Mouse (Mus musculus) embryo, embryonic 10 days (tissue): ENCODE data around the gene Fry.

ENCODE experiments used
- DNase-seq: peaks from one replicate; pipeline ENCODE4 v3.0.0-alpha.2; 2015; ENCODE audit warnings: low spot score

The Fry gene

DNA sequence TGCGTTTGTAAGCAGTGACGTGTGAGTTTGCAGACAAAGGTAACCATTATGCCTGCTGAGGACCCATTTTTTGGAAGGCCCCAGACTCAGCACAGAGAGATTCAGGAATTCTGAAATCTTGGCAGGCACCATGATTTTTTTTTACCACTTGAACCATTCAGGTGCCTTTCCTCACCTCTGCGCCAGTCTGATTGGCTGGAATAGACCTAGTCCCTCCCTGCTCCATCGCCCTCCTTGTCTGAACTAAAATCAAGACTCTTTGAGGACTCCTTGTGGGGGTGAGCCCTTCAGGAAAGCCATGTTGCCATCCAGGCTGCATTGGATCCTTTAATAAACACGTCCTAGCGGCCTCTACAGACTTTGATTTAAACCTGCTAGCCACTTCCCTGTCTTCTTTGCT is 103.4 kb downstream of the Fry start:
- no peak for DNase-seq

DNA sequence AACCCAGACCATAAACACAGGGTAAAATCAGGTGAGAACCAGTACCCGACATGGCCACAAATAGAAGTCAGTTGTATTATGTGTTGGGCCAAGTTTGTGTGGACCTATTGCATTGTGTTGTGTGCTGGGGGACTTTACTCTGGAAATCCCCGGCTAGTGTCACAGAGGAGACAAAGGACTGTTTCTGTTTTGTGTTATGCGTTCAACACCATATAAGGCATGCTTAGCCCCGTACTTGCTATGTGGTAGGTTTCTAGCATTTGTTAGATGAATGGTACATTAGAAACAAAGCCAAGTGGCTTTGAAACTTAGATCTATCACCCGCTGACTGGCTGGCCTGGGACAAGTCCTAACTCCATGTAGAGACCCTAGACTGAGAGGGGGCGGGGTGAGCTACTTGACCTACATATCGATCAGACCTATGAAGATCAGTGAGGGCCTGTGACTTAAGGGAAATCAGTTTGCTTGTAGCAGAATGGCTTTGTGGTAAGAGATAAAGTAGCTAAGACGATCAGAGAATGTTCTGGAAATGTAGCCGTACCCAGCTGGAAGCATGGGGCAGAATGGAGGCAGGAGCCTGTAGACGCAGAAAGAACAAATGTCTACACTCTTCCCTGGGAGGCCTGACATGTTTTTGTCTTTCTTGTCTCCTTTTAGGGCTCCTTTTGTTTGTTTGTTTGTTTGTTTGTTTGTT is 105.2 kb downstream of the Fry start:
- no peak for DNase-seq

DNA sequence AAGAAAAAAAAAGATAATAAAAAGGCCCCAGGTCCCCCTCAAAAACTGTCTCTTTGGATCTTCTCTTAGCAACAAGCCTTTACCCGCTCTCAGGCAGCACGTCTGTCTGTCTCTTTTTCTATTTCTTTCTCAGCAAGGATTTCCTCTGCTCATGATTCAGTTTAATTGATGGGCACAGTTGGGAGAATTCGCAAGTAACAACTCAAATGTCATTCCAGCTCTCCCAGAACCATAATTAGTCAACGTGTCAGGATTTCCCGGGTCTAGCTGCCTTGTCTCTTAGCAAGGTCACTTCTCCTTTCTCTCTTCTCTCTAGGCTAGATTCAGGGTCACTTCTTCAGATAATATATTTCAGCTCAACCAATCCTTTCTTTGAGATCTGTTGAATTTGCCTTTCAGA is 110.6 kb downstream of the Fry start:
- no peak for DNase-seq

DNA sequence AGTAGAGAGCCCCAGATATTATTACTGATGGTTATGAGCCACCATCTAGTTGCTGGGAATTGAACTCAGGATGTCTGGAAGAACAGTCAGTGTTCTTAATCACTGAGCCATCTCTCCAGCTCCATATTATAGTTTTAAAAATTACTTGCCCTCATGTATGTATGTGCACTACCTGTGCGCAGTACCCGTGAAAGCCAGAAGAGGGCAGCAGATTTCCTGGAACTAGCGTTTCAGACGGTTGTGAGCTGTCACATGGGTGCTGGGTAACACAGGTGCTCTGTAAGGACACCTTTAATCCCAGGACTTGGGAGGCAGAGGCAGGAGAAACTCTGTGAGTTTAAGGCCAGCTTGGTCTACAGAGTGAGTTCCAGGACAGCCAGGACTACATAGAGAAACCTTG is 111.3 kb downstream of the Fry start:
- DNase-seq: no peak

DNA sequence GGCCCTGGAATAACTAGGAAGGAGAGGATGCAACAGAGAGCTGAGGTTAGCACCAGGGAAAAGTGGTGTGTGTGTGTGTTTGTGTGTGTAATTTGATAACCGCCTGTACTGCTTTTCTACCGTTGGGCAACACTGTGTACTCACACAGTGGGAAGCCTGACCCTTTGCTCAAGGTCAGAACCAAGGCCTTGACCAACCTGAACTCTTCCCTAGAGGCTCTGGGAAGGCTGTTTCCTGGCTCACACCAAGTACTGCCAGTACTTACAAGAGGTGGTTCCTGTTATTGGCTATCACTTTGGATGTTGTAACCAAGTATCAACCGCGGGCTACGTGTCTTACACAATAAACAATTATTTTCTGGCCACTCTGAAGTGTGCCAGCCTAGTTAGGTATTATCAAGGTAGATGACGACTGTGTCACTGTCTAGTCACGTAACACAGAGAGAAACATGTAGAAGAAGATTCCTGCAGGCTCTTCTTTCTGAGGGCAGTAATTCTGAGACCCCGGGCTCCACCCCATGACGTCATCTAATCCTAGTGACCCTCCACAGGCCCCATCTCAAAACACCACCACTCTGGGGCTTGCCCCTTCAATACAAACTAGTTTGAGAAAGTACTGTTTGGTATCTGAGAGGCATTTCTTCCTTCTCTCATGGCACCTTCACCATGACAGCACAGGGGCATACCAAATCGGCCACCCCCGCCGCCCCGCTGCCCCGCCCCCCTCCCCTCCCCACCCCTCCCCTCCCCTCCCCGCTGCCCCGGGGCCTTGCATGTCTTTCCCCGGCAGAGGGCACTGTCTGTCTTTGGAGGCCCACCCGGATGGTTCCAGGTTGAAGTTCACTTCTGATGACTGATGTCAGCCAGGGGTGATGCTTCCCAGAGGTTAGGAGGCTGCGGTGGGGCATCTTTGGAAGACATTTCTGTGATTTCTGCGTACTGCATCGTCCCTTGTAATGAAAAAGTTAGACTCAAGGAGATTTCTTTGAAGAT is 114.0 kb downstream of the Fry start:
- peak; percentile 66 for DNase-seq

DNA sequence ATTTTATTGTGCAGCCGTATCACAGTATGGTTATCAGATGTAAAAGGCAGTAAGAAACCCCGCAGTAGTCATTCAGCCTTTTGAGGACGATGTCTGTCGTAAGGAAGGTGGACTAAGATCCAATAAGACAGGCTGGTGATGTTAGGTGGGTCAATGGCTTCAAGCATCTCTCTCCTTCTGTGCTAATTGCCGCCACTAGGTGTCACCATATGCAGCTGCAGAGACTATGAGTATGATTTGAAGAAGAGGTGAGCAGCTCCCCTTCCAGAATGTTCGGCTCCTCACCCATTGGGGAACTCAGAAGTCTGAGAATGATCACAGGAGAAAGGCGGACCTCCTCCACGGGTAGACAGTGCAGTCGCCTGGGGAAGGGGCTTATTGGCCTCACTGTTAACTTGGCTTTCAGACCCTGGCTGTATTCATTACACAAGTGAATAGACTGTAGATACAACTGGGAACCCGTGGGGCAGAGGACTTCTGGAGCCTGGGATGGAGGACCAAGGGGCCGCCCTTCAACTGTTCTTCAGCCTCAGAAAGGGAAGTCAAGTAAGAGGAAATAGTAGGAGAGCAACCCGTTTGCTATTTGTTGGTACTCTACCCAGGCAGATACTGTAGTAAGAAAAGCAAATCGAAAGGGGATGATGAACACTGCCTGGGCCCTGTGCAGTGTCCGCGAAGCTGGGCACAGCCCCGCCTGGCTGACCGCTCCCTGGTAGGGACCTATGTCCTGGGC is 114.9 kb downstream of the Fry start:
- peak; percentile 81 for DNase-seq

DNA sequence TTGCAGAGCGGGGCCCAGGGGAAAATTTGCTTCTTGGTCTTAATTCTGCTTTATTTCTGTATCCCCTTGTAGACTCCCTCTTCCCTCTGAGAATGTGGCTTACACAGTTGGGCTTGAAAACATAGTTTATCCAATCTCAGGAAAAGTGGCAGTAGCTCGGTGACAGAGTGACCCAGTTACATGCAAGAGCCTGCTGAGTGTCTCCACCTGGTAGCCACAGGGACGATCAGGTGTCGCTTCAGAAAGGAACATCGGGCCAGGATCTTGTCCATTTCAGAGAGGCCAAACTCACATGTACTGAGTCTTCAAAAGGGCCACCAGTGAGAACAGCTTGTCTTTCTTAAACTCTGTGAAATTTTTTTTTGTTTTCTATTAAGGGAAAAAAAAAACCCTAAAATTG is 117.5 kb downstream of the Fry start:
- no peak for DNase-seq

DNA sequence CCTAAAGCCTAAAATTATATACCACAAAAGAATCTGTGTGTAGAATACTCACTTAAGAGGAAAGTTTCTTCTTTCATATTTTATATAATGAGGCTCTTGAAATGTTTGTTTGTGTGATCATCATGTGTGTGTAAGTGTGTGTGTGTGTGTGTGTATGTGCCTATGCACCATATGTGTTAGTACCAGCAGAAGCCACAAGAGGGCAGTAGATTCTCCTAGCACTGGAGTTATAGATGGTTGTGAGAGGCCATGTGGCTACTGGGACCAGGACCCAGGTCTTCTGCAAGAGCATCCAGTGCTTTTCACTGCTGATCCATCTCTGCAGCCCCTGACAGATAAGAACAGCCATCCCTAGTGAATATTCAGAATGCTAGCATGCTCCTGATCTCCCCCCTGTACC is 118.2 kb downstream of the Fry start:
- no peak for DNase-seq

DNA sequence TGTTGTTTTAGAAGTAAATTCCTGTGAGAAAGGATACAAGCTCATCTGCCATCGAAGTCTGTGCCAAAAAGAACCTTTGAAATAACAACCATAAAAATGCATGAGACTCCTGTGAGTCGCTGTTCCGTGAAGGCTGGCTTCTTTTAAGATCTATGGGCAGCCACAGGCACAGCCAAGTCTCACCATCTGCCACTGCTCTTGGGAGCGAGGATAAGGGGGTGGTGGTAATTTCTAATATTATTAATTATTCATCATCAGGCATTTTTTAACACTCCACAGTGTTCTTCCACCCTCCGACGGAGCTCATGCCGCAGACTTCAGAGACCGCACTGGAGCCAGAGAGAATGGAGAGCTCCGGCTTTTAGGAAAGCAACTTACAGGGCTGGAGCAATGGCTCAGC is 123.2 kb downstream of the Fry start:
- no peak for DNase-seq

DNA sequence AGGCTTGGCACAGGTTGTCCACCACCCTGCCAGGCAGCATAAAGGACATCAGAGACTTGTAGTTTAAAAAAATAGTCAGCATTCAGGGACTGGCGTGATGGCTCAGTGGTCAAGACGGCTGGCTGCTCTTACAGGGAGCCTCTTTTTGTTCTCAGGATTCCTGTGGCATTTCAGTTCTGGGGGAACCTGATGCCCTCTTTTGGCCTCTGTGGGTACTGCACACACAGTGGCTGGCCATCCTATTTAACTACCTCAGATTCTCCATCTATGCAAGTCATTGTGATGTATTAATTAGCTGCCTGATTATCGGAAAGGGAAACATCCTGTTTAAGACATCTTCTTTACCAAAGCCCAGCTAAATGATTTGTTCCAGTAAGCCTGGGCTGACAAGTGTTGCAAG is 128.3 kb downstream of the Fry start:
- no peak for DNase-seq

DNA sequence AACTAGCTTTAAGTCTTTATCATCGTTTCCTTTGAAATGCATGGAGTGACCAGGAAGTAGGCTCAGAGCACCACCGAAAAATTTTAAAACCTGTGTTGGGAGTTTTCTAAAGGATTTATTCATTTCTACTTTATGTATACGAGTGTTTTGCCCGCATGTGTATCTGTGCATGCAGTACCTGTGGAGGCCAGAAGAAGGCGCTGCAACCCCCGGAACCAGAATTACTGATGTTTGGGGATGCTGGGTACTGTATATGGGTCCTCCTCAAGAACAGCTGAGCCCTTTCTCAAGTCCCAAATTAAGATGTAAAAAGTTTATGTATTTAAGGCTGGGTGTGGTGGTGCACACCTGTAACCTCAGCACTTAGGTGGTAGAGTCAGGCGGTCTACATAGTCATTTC is 139.3 kb downstream of the Fry start:
- DNase-seq: no peak

DNA sequence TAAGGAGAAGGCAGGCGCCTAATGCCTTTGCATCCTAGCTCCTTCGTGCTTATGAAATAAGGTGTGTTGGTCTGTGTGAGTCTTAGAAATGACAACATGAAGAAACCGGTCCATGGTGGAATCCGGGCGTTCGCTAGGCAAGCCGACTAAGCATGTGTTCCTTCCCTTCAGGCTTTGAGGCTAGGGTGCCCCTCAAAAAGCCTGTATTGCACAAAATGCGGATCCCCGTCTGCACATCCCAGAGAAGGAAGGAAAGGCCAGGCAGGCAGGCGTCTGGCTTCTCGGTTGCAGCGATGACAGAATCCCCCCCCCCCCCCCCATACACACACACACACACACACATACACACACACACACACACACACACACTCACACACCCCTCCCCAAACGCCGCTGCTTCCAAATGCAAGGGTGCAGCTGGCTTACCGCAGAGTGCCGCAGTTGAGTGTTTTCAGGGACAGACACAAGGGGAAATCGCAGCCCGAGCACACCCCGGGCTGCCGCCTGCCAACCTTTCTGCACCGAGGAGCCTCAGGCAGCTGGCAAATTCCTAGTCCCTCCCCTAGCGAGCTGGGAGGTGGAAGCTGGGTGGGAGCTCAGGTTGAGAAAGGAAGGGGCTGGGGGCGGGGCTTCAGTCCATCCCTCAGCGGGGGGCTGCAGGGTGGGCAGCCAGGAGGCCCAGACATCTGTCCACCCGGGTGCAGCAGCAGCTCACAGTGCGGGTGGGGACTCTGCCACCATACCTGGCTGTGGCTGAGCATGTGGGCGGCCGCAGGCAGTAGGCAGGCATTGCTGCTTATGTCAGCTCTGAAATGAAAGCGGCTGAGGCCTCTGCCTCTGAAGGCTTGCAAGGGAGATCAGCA is 141.0 kb downstream of the Fry start:
- peak; percentile 58 for DNase-seq

DNA sequence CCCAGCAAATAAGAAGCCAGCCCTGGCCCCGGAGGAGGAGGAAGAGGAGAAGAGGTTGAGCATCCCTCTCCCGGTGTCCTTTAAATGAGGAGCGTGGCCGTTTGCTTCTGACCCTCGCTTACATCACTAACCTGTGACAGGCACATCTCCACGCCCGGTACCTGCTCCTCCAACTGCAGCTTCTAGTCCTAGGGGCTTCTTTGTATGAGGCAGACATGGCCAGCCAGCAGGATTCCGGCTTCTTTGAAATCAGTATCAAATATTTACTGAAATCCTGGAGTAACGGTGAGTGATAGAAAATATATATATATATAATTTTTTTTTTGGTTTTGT is 141.6 kb downstream of the Fry start:
- no peak for DNase-seq

DNA sequence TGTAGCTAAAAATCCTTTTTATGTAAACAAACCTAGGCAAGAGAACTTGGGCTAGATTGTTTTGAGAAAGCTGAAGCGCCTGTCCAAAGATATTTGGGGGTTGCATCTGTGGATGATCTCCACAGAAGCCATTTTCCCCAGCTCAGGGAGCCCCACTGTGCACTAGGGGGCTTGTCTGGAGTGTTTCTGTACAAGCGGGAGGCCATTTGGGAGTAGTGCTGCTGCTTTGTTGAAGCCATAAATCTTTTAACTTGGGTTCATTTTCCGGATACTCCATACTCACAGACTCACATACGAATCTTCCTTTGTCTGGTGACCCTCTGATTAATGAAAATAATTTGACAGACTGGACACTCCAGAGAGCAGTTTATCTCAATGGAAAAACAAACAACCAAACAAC is 142.9 kb downstream of the Fry start:
- DNase-seq: no peak

DNA sequence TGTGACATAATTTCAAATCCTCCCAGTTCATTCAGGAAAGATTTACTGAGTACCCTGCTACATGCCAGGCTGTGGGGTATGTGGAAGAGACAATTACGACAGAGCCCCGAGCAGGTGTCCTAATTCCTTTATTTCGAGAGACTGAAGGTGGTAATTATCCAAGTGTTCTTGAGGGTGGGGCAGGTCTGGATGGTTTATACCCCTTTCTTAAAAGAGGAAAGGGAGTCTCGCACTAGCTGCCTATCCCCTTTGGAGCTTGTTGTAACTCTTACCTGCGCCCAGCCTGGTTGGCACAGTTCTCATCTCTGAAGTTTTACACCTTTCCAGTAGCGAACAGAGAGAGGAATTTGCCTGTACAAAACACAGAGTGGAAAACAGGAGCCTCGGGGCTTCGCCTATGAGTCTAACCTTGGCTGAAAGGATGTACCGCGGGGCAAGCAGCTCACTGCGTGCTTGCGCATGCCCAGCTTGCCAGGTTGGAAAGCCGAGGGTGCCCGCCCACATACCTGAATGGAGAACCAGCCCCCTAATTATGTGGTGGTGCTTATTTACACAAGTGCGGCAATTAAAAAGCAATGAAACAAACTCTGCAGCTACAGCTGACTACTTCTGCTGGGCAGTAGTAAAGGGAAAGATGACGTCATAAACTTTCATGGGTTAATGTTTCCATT is 143.7 kb downstream of the Fry start:
- DNase-seq: no peak

DNA sequence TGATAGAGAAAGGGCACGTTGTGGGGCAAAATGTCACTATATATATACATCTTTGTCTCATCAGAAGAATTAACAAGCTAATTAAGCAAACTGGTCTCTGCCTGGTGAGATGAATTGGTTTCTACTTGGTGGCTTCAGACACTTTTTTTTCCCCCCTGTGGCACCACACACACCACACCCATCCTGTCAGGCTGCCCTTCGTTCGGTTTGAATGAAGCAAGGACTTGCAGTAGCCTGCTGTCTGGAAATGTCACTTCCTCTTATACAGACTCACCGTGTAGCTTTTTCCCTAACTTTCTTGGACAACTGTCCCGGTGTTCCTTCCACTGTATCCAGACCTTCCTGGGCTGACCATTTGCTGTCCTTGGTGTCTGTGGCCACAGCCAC is 144.3 kb downstream of the Fry start:
- no peak for DNase-seq

DNA sequence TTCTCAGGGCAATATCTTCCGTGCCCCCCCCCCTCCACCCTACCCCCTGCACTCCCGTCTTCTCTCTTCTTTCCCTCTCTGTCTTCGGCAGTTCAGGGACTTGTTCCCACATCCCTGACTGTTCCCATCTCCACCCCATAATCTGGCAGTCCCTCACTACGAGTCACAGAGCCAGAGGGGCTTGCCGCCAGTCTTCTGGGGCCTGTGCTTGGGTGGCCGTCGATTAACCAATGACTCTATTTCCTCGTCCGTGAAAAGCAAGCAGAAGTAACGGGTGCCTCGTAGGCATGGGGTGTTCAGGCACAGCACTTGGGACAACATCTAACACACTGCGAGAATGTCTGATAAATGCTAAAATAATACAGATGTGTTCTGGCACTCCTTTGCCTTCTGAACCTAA is 144.7 kb downstream of the Fry start:
- no peak for DNase-seq

DNA sequence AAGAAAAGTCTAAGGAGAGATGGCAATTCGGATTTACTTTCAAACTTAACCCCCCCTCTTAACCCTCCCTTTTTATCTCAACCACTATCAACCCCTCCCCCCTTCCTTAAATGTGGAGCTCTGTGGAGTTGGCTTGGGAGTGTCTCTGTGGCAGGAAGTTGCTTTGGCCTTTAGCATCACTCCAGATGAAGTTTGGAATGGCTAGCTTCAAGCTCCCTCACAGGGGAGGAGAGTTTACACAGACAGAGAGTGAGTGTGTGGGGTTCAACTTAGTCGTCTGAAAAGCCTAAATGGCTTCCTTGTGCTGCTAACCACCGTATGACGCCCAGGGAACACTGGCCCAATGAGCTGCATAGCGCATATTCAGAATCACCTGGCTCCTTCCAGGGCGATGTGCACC is 145.2 kb downstream of the Fry start:
- no peak for DNase-seq

DNA sequence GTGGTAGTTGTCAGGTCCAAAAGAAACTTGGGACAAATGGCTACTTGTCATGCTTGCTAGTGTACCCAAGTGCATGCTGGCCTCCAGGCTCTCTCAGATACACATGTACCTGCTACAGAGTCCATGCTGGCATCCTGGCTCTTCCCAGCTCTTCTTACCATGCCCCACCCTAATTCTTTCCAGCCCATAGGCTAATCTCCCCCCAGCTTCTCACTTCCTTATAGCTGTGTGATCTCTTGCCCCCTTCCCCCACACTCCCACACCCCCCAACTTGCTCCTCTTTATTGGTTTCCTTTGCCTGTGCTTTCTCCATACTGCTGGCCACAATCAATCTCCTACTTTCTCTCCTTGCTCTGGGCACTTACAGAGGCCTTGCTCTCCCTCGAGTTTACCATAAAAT is 146.6 kb downstream of the Fry start:
- DNase-seq: no peak

DNA sequence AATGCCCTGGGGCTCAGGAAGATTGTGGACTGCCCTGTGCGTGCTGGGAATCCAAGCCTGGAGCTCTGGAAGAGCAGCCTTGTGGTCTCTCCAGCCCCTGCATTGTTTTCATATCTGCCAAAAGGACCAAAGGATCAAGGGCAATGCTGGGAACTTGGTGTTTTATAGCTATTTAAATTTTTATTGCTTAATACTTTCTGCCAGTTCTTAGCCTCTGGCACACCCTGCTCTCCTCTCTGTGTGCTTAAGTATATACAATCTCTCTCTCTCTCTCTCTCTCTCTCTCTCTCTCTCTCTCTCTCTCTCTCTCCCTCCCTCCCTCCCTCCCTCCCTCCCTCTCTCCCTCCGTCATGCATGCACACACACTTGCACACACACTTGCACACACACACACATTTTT is 147.5 kb downstream of the Fry start:
- no peak for DNase-seq

DNA sequence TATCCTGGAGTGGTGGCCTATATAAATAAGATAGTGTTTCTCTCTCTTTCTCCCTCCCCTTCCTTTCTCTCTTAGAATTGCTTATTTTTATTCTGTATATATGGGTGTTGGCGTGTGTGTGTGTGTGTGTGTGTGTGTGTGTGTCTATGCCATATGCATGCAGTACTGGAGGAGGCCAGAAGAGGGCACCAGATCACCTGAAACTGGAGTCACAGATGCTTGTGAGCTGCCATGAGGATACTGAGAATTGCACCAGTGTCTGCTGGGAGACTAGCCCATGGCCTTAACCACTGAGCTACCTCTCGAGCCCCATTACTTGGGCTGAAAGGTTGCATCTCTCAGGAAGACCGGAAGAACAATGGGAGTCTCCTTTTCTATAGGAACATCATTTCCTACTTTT is 149.8 kb downstream of the Fry start:
- DNase-seq: no peak
